Comparison of ENCODE assay signal across 8 mouse cellular contexts in genomic region chr11:51646751-51647667, GRCm38 (mm10). TPM values are rescaled to one million over a fixed set of nuclear protein-coding genes. Genes with fewer than 3 reads are reported as not detected.
DNase-seq lines count a peak whose midpoint lies in the region; ATAC-seq lines count a peak whose summit lies in the region.

No protein-coding gene starts in this region.

- peaks cover 43% of the 10 kb centered on the region for H3K27me3 ChIP-seq in forebrain, embryonic 10.5 days (ENCODE audit: poor library complexity, severe bottlenecking)
- H3K27me3 ChIP-seq in forebrain, embryonic 13.5 days, result peaks cover 24% of the 10 kb centered on the region
- no peaks in the 10 kb centered on the region for H3K27me3 ChIP-seq in kidney, embryonic 16.5 days (ENCODE audit: insufficient read depth, low read length)

- H3K4me1 ChIP-seq in forebrain, embryonic 10.5 days, result peaks cover 67% of the 10 kb centered on the region
- peaks cover 30% of the 10 kb centered on the region for H3K4me1 ChIP-seq in forebrain, embryonic 13.5 days
- H3K4me1 ChIP-seq in kidney, embryonic 16.5 days (ENCODE audit: insufficient read depth, low read length), result peaks cover 41% of the 10 kb centered on the region

- ATAC-seq in forebrain, embryonic 13.5 days, result no peak
- no peak for ATAC-seq in kidney, embryonic 16.5 days (ENCODE audit: low FRiP score, low TSS enrichment)

- no peak overlapping the region for H3K4me2 ChIP-seq in forebrain, embryonic 13.5 days
- peak overlapping the region; percentile 94 for H3K4me2 ChIP-seq in kidney, embryonic 16.5 days (replicated peaks; ENCODE audit: low read depth, low read length)

- no peaks in the 10 kb centered on the region for H3K9me3 ChIP-seq in forebrain, embryonic 10.5 days
- H3K9me3 ChIP-seq in forebrain, embryonic 13.5 days (replicated peaks), result no peaks in the 10 kb centered on the region
- H3K9me3 ChIP-seq in kidney, embryonic 16.5 days (ENCODE audit: low read length), result no peaks in the 10 kb centered on the region

- DNase-seq in forebrain, embryonic 10.5 days (ENCODE audit: extremely low spot score, low spot score), result no peak
- DNase-seq in ES-CJ7 (ENCODE audit: low read depth, low spot score), result peak; percentile 76
- DNase-seq in heart, adult 9 months (ENCODE audit: low spot score in 2 of 2), result peak; percentile 62 to 84
- DNase-seq in lung, postnatal 4 days, result peak; percentile 66 to 84
- no peak for DNase-seq in frontal cortex, postnatal 10 days (ENCODE audit: low spot score in 2 of 2)
- DNase-seq in layer of hippocampus, postnatal 14 days (ENCODE audit: low spot score in 2 of 2), result no peak

- H3K9ac ChIP-seq in forebrain, embryonic 13.5 days, result no peak overlapping the region
- peak overlapping the region; percentile 41; the same call in 1 of the 2 replicates for H3K9ac ChIP-seq in kidney, embryonic 16.5 days (replicated peaks; ENCODE audit: low read length)

- peaks cover 40% of the 10 kb centered on the region for H3K36me3 ChIP-seq in forebrain, embryonic 10.5 days (replicated peaks)
- H3K36me3 ChIP-seq in forebrain, embryonic 13.5 days (ENCODE audit: poor library complexity, severe bottlenecking), result 0 out of 2 replicates have a peak, but pooled peaks cover 3% of the 10 kb centered on the region
- peaks cover 23% of the 10 kb centered on the region for H3K36me3 ChIP-seq in kidney, embryonic 16.5 days (ENCODE audit: insufficient read depth, low read length)

- 81% methylated on average over 15 of the region's 15 CpGs for WGBS in forebrain, embryonic 10.5 days
- WGBS in forebrain, embryonic 13.5 days, result 86% methylated on average over 15 of the region's 15 CpGs
- WGBS in kidney, embryonic 16.5 days, result 54% methylated on average over 15 of the region's 15 CpGs

- no peak overlapping the region for H3K4me3 ChIP-seq in forebrain, embryonic 10.5 days
- no peak overlapping the region for H3K4me3 ChIP-seq in forebrain, embryonic 13.5 days
- H3K4me3 ChIP-seq in kidney, embryonic 16.5 days (ENCODE audit: low read length), result no peak overlapping the region

- H3K27ac ChIP-seq in forebrain, embryonic 10.5 days, result peak overlapping the region; percentile 87
- no peak overlapping the region for H3K27ac ChIP-seq in forebrain, embryonic 13.5 days
- peak overlapping the region; percentile 82 for H3K27ac ChIP-seq in kidney, embryonic 16.5 days (ENCODE audit: low read length)

RNA-seq across cellular contexts. Expression of gene N4bp3, which starts 3.6 kb away (rescaled TPM):
- 19.4 and 21.1 TPM in 2 replicates for polyA plus RNA-seq in forebrain, embryonic 10.5 days (2016; fragmentation: Nextera tagmentation; extraction: Ambion mirVana)
- polyA plus RNA-seq in forebrain, embryonic 13.5 days (2015; fragmentation: Nextera tagmentation; extraction: Ambion mirVana), result 7.7 and 8.4 TPM in 2 replicates
- 30.9 and 34.1 TPM in 2 replicates for polyA plus RNA-seq in kidney, embryonic 16.5 days (2015; fragmentation: Nextera tagmentation; extraction: Ambion mirVana)
- 10 to 100 TPM; 11.4 to 12.1 TPM for total RNA-seq in layer of hippocampus, postnatal 14 days (2021)

RNA-seq across cellular contexts. Expression of gene D930048N14Rik, which starts 3.7 kb away (rescaled TPM):
- polyA plus RNA-seq in forebrain, embryonic 10.5 days (2016; fragmentation: Nextera tagmentation; extraction: Ambion mirVana), result 1.6 and 2.0 TPM in 2 replicates
- 0.44 and 0.54 TPM in 2 replicates for polyA plus RNA-seq in forebrain, embryonic 13.5 days (2015; fragmentation: Nextera tagmentation; extraction: Ambion mirVana)
- 4.0 and 4.5 TPM in 2 replicates for polyA plus RNA-seq in kidney, embryonic 16.5 days (2015; fragmentation: Nextera tagmentation; extraction: Ambion mirVana)
- 1 to 10 TPM in 1 of 2 experiments, under 1 TPM in 1; 0.88 to 1.3 TPM for total RNA-seq in layer of hippocampus, postnatal 14 days (2021)

RNA-seq across cellular contexts. Expression of gene Rmnd5b, which starts 11.3 kb away (rescaled TPM):
- polyA plus RNA-seq in forebrain, embryonic 10.5 days (2016; fragmentation: Nextera tagmentation; extraction: Ambion mirVana), result 37.2 and 39.1 TPM in 2 replicates
- polyA plus RNA-seq in forebrain, embryonic 13.5 days (2015; fragmentation: Nextera tagmentation; extraction: Ambion mirVana), result 53.8 and 61.2 TPM in 2 replicates
- 48.9 and 51.9 TPM in 2 replicates for polyA plus RNA-seq in kidney, embryonic 16.5 days (2015; fragmentation: Nextera tagmentation; extraction: Ambion mirVana)
- total RNA-seq in layer of hippocampus, postnatal 14 days (2021), result 10 to 100 TPM; 60.5 to 65.1 TPM

RNA-seq across cellular contexts. Expression of gene Nhp2, which starts 27.5 kb away (rescaled TPM):
- polyA plus RNA-seq in forebrain, embryonic 10.5 days (2016; fragmentation: Nextera tagmentation; extraction: Ambion mirVana), result 273 and 279 TPM in 2 replicates
- polyA plus RNA-seq in forebrain, embryonic 13.5 days (2015; fragmentation: Nextera tagmentation; extraction: Ambion mirVana), result 123 and 141 TPM in 2 replicates
- polyA plus RNA-seq in kidney, embryonic 16.5 days (2015; fragmentation: Nextera tagmentation; extraction: Ambion mirVana), result 156 and 158 TPM in 2 replicates
- total RNA-seq in layer of hippocampus, postnatal 14 days (2021), result 10 to 100 TPM; 50.1 to 53.0 TPM

RNA-seq across cellular contexts. Expression of gene Hnrnpab, which starts 40.4 kb away (rescaled TPM):
- polyA plus RNA-seq in forebrain, embryonic 10.5 days (2016; fragmentation: Nextera tagmentation; extraction: Ambion mirVana), result 597 and 634 TPM in 2 replicates
- polyA plus RNA-seq in forebrain, embryonic 13.5 days (2015; fragmentation: Nextera tagmentation; extraction: Ambion mirVana), result 585 and 646 TPM in 2 replicates
- 343 and 374 TPM in 2 replicates for polyA plus RNA-seq in kidney, embryonic 16.5 days (2015; fragmentation: Nextera tagmentation; extraction: Ambion mirVana)
- 100 to 1,000 TPM; 166 to 174 TPM for total RNA-seq in layer of hippocampus, postnatal 14 days (2021)

Comparison
In these comparisons a context has a peak if more than half of its experiments do, and no peak if none do; other contexts are left out.
1. DNase-seq: peak in ES-CJ7 (single experiment), heart, adult 9 months (2 of 2) and lung, postnatal 4 days (2 of 2); none in forebrain, embryonic 10.5 days (single experiment), frontal cortex, postnatal 10 days (0 of 2) and layer of hippocampus, postnatal 14 days (0 of 2).